ENCODE assay signal across 21 mouse cellular contexts in the genomic region with DNA sequence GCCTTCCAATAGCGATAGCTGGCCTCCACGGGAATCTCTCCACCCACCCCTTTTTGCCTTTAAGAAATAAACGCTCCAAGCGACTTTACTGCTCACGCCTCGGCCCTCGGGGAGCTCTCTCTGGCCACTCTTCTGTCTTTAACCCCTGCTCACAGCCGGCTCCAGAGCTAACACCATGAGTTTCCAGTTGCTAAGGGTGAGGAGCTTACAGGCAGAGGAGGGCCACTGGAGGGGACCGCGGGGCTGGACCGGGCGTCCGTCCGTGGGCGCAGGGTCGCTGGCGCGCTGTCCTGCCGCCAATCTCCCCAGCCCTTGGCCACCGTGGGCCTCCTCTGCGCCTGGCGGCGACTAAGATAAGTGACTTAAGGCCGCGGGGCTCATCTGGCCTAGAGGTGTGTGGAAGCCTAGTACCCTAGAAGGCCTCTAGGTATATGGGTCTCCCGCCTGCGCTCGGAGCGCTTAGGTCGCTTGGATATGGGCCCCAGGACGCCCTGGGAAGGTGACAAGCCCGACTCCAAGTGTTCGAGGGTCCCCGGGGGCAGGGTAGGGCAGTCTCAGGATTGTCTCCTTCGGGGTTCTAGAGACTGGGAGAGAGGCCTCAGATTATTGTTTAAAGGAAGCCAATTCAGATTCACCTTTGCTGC. TPM values are rescaled to one million over a fixed set of nuclear protein-coding genes. Genes with fewer than 3 reads are reported as not detected.
DNase-seq lines count a peak whose midpoint lies in the region; ATAC-seq lines count a peak whose summit lies in the region.
"Had no signal": no experiment of that assay in that cellular context is flagged by ENCODE, and none has a peak within 500 bp of the region (broad histone marks: within the 10 kb centered on the region; RNA-seq: fewer than 3 reads in every experiment).

No protein-coding gene starts in this region.

- no peak overlapping the region for H3K9ac ChIP-seq in forebrain, embryonic 11.5 days (ENCODE audit: low read length)
- no peak overlapping the region for H3K9ac ChIP-seq in forebrain, embryonic 13.5 days
- no peak overlapping the region for H3K9ac ChIP-seq in midbrain, embryonic 14.5 days (replicated peaks; ENCODE audit: low read length)
- H3K9ac ChIP-seq in midbrain, embryonic 16.5 days (ENCODE audit: low read depth, low read length): no peak overlapping the region
- H3K9ac ChIP-seq in neural tube, embryonic 11.5 days (ENCODE audit: low read length): no peak overlapping the region
- H3K9ac ChIP-seq: embryonic facial prominence, embryonic 15.5 days; forebrain, embryonic 12.5 days; hindbrain, embryonic 13.5 days; kidney, embryonic 15.5 days; limb, embryonic 15.5 days; liver, embryonic 15.5 days had no signal

- WGBS in forebrain, embryonic 11.5 days: 3% methylated on average over 35 of the region's 35 CpGs
- WGBS in forebrain, embryonic 13.5 days: 6% methylated on average over 35 of the region's 35 CpGs
- WGBS in midbrain, embryonic 14.5 days: 3% methylated on average over 35 of the region's 35 CpGs
- 4% methylated on average over 35 of the region's 35 CpGs for WGBS in midbrain, embryonic 16.5 days
- 2% methylated on average over 35 of the region's 35 CpGs for WGBS in neural tube, embryonic 11.5 days

- no peak overlapping the region for H3K4me3 ChIP-seq in forebrain, embryonic 11.5 days (ENCODE audit: low read depth, low read length)
- H3K4me3 ChIP-seq in forebrain, embryonic 13.5 days: no peak overlapping the region
- no peak overlapping the region for H3K4me3 ChIP-seq in midbrain, embryonic 14.5 days (replicated peaks; ENCODE audit: low read depth, low read length)
- H3K4me3 ChIP-seq in midbrain, embryonic 16.5 days (ENCODE audit: low read depth, low read length): no peak overlapping the region
- no peak overlapping the region for H3K4me3 ChIP-seq in neural tube, embryonic 11.5 days (ENCODE audit: low read depth, low read length)
- H3K4me3 ChIP-seq: embryonic facial prominence, embryonic 15.5 days; forebrain, embryonic 12.5 days; hindbrain, embryonic 13.5 days; kidney, embryonic 15.5 days; limb, embryonic 15.5 days; liver, embryonic 15.5 days had no signal

- ATAC-seq in forebrain, embryonic 11.5 days (replicated peaks; ENCODE audit: low FRiP score): no peak
- ATAC-seq in forebrain, embryonic 13.5 days: no peak
- ATAC-seq in midbrain, embryonic 14.5 days (ENCODE audit: low FRiP score, low TSS enrichment): no peak
- ATAC-seq in midbrain, embryonic 16.5 days: no peak
- no peak for ATAC-seq in neural tube, embryonic 11.5 days (ENCODE audit: insufficient read depth, low FRiP score, low TSS enrichment)
- ATAC-seq: intestine, embryonic 16.5 days had no signal

- no peaks in the 10 kb centered on the region for H3K36me3 ChIP-seq in forebrain, embryonic 11.5 days (ENCODE audit: control insufficient read depth, insufficient read depth, low read length)
- H3K36me3 ChIP-seq in forebrain, embryonic 13.5 days (ENCODE audit: poor library complexity, severe bottlenecking): no peaks in the 10 kb centered on the region
- H3K36me3 ChIP-seq in midbrain, embryonic 14.5 days (ENCODE audit: control insufficient read depth, insufficient read depth, low read length): no peaks in the 10 kb centered on the region
- H3K36me3 ChIP-seq in midbrain, embryonic 16.5 days (ENCODE audit: control insufficient read depth, insufficient read depth, low read length): no peaks in the 10 kb centered on the region
- no peaks in the 10 kb centered on the region for H3K36me3 ChIP-seq in neural tube, embryonic 11.5 days (ENCODE audit: control insufficient read depth, insufficient read depth, low read length)
- H3K36me3 ChIP-seq: embryonic facial prominence, embryonic 15.5 days; forebrain, embryonic 12.5 days; hindbrain, embryonic 13.5 days; kidney, embryonic 15.5 days; limb, embryonic 15.5 days; liver, embryonic 15.5 days had no signal

- H3K9me3 ChIP-seq in forebrain, embryonic 11.5 days (ENCODE audit: control insufficient read depth, low read length): no peaks in the 10 kb centered on the region
- H3K9me3 ChIP-seq in forebrain, embryonic 13.5 days (replicated peaks): peaks cover under 1% of the 10 kb centered on the region; the same call in 1 of the 2 replicates
- H3K9me3 ChIP-seq in midbrain, embryonic 14.5 days (ENCODE audit: control insufficient read depth, low read length): no peaks in the 10 kb centered on the region
- no peaks in the 10 kb centered on the region for H3K9me3 ChIP-seq in midbrain, embryonic 16.5 days (replicated peaks; ENCODE audit: control insufficient read depth, low read length, poor library complexity, severe bottlenecking)
- no peaks in the 10 kb centered on the region for H3K9me3 ChIP-seq in neural tube, embryonic 11.5 days (ENCODE audit: control insufficient read depth, low read length)
- H3K9me3 ChIP-seq: embryonic facial prominence, embryonic 15.5 days; forebrain, embryonic 12.5 days; hindbrain, embryonic 13.5 days; kidney, embryonic 15.5 days; limb, embryonic 15.5 days; liver, embryonic 15.5 days had no signal

- H3K4me1 ChIP-seq in forebrain, embryonic 11.5 days (replicated peaks; ENCODE audit: control insufficient read depth, insufficient read depth, low read length): peaks cover 23% of the 10 kb centered on the region
- H3K4me1 ChIP-seq in forebrain, embryonic 13.5 days: peaks cover 34% of the 10 kb centered on the region
- H3K4me1 ChIP-seq in midbrain, embryonic 14.5 days (ENCODE audit: control insufficient read depth, insufficient read depth, low read length): peaks cover 12% of the 10 kb centered on the region; the same call in 1 of the 2 replicates
- H3K4me1 ChIP-seq in midbrain, embryonic 16.5 days (ENCODE audit: control insufficient read depth, insufficient read depth, low read length): 0 out of 2 replicates have a peak, but pooled peaks cover 4% of the 10 kb centered on the region
- peaks cover 16% of the 10 kb centered on the region for H3K4me1 ChIP-seq in neural tube, embryonic 11.5 days (ENCODE audit: control insufficient read depth, insufficient read depth, low read length)

- peak; percentile 65 for DNase-seq in forebrain, embryonic 11.5 days (ENCODE audit: low spot score)
- peak; percentile 19 for DNase-seq in midbrain, embryonic 14.5 days
- DNase-seq in embryo, embryonic 9.5 days (ENCODE audit: extremely low spot score): peak; percentile 35
- DNase-seq in neural tube, embryonic 11.5 days (ENCODE audit: low spot score): peak; percentile 33
- no peak for DNase-seq in right cerebral cortex, adult 18-20 months
- no peak for DNase-seq in heart, postnatal 25 days (ENCODE audit: low spot score)
- DNase-seq: adrenal gland, adult 2 months; cerebellum, adult 2 months; gastrocnemius, postnatal 14 days; thymus, adult 18-20 months had no signal

- intact Hi-C loops in heart, postnatal 25 days (cut with DNase I): loop anchor here (10.0 kb wide), 1 partner anchor 209 kb away; no protein-coding TSS in a partner anchor

- peaks cover 61% of the 10 kb centered on the region for H3K27me3 ChIP-seq in forebrain, embryonic 11.5 days (ENCODE audit: control insufficient read depth, insufficient read depth, low read length)
- peaks cover 78% of the 10 kb centered on the region for H3K27me3 ChIP-seq in forebrain, embryonic 13.5 days
- peaks cover 76% of the 10 kb centered on the region for H3K27me3 ChIP-seq in midbrain, embryonic 14.5 days (ENCODE audit: control insufficient read depth, insufficient read depth, low read length)
- H3K27me3 ChIP-seq in midbrain, embryonic 16.5 days (ENCODE audit: control insufficient read depth, insufficient read depth, low read depth, low read length): peaks cover 63% of the 10 kb centered on the region
- H3K27me3 ChIP-seq in neural tube, embryonic 11.5 days (ENCODE audit: control insufficient read depth, insufficient read depth, low read length): peaks cover 71% of the 10 kb centered on the region

- H3K4me2 ChIP-seq in forebrain, embryonic 11.5 days (ENCODE audit: low read depth, low read length, severe bottlenecking): no peak overlapping the region
- no peak overlapping the region for H3K4me2 ChIP-seq in forebrain, embryonic 13.5 days
- no peak overlapping the region for H3K4me2 ChIP-seq in midbrain, embryonic 14.5 days (ENCODE audit: low read length)
- no peak overlapping the region for H3K4me2 ChIP-seq in midbrain, embryonic 16.5 days (ENCODE audit: low read length)
- H3K4me2 ChIP-seq in neural tube, embryonic 11.5 days (ENCODE audit: low read depth): no peak overlapping the region
- H3K4me2 ChIP-seq: embryonic facial prominence, embryonic 15.5 days; forebrain, embryonic 12.5 days; hindbrain, embryonic 13.5 days; kidney, embryonic 15.5 days; limb, embryonic 15.5 days; liver, embryonic 15.5 days had no signal

- H3K27ac ChIP-seq in forebrain, embryonic 11.5 days (ENCODE audit: low read depth, low read length): no peak overlapping the region
- no peak overlapping the region for H3K27ac ChIP-seq in forebrain, embryonic 13.5 days
- no peak overlapping the region for H3K27ac ChIP-seq in midbrain, embryonic 14.5 days (replicated peaks; ENCODE audit: low read depth, low read length)
- no peak overlapping the region for H3K27ac ChIP-seq in midbrain, embryonic 16.5 days (ENCODE audit: low read length)
- H3K27ac ChIP-seq in neural tube, embryonic 11.5 days (ENCODE audit: low read depth, low read length): no peak overlapping the region
- H3K27ac ChIP-seq: embryonic facial prominence, embryonic 15.5 days; forebrain, embryonic 12.5 days; hindbrain, embryonic 13.5 days; kidney, embryonic 15.5 days; limb, embryonic 15.5 days; liver, embryonic 15.5 days had no signal

RNA-seq across cellular contexts. Expression of a gene that starts 3.7 kb away (rescaled TPM):
- polyA plus RNA-seq in forebrain, embryonic 11.5 days (2014; fragmentation: Nextera tagmentation; extraction: Ambion mirVana): 45.1 and 46.5 TPM in 2 replicates
- polyA plus RNA-seq in forebrain, embryonic 13.5 days (2015; fragmentation: Nextera tagmentation; extraction: Ambion mirVana): 35.1 and 35.4 TPM in 2 replicates
- polyA plus RNA-seq in midbrain, embryonic 14.5 days (2014; fragmentation: Nextera tagmentation; extraction: Ambion mirVana): 0.15 and 0.21 TPM in 2 replicates
- polyA plus RNA-seq in midbrain, embryonic 16.5 days (2015; fragmentation: Nextera tagmentation; extraction: Ambion mirVana): 0.20 and 0.25 TPM in 2 replicates
- polyA plus RNA-seq in neural tube, embryonic 11.5 days (2014; fragmentation: Nextera tagmentation; extraction: Ambion mirVana): 0.76 and 1.3 TPM in 2 replicates
- total RNA-seq in heart, postnatal 25 days (2021): not detected
- total RNA-seq: adrenal gland, adult 2 months; gastrocnemius, postnatal 14 days; midbrain, postnatal 0 days had no signal
- polyA plus RNA-seq: adrenal gland, adult 2 months; heart, postnatal 0 days; liver, embryonic 15.5 days; midbrain, postnatal 0 days had no signal

Comparison
In these comparisons a context has a peak if more than half of its experiments do, and no peak if none do; other contexts are left out.
1. DNase-seq: peak in forebrain, embryonic 11.5 days (single experiment), midbrain, embryonic 14.5 days (single experiment), embryo, embryonic 9.5 days (single experiment) and neural tube, embryonic 11.5 days (single experiment); none in right cerebral cortex, adult 18-20 months (single experiment) and heart, postnatal 25 days (single experiment).
2. RNA of a gene that starts 3.7 kb away (polyA plus RNA-seq): 45.1 to 46.5 TPM in forebrain, embryonic 11.5 days and 35.1 to 35.4 TPM in forebrain, embryonic 13.5 days; 0.76 to 1.3 TPM in neural tube, embryonic 11.5 days, 0.20 to 0.25 TPM in midbrain, embryonic 16.5 days and 0.15 to 0.21 TPM in midbrain, embryonic 14.5 days; every median in the first group is over 10 times any median in the second.